Mouse (Mus musculus): ENCODE results near the gene Syt1.

The Syt1 gene

GRCm38 (mm10) chr10:108579396-108579795, 431.4 kb downstream of the Syt1 start:
- DNase-seq (ENCODE audit: low read depth, low spot score) = no peak

DNA sequence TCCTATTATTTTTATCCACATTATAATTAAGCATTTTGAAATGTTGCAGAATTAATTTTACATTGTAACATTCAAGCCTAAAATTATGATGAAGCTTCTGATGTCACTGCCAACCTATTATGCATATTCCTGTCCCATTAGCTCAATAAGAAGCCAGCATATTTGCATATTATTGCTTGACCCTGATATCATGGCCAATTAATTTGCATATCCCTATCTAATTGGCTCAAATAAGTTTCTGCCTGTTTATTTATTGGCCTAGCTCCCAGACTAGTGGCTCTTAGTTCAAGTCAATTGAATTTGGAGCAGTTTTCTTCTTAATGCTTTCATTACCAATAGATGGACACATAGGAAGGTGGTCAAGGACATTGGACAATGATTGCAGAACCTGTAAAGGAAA, 433.2 kb downstream of the Syt1 start:
- DNase-seq (ENCODE audit: low read depth, low spot score) = no peak

DNA sequence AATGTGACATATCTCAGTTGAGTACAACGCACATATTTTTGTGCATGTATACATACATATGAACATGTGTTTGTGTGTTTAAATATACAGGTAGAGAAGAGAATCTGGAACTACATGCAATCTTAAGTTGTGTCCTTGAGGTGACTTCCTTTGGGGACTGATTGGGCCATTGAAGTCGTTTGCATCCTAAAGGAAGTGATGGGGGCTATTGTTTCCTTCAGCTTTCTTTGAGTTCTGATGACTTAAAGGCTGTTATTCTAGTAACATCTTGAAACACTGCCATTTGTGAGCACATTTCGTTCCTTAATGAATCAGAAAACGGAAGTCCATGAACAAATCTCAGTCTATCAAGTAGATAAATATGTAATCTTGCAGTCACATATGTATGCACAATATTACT, 438.0 kb downstream of the Syt1 start:
- no peak for DNase-seq (ENCODE audit: low read depth, low spot score)

- DNase-seq (ENCODE audit: low read depth, low spot score) = no peak
Measured at GRCm38 (mm10) chr10:108571104-108571503, 439.7 kb downstream of the Syt1 start.

GRCm38 (mm10) chr10:108569568-108570139, 441.1 kb downstream of the Syt1 start:
- no peak for DNase-seq (ENCODE audit: low read depth, low spot score)

- no peak for DNase-seq (ENCODE audit: low read depth, low spot score)
Measured at GRCm38 (mm10) chr10:108568925-108569324, 441.9 kb downstream of the Syt1 start.

- DNase-seq (ENCODE audit: low read depth, low spot score) = no peak
Measured at GRCm38 (mm10) chr10:108568136-108568535, 442.6 kb downstream of the Syt1 start.

DNA sequence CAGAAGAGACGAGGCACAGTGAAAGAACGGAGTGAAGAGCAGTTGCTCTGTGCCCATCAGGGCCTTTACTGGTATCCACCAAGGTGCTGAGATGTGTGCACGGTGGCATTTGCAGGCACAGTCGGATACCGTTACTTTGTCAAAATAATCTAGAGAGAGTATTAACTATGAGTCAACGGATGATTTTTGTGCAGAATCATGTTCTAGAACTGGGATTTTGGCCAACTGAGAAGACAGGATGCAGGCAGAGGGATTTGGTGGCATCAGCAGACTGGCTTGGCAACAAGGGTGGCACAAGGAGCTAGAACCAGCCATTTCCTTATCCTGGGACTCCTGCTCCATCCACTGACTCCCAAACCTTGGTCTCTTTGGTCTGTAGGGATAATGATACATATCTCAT, 443.3 kb downstream of the Syt1 start:
- DNase-seq (ENCODE audit: low read depth, low spot score) = no peak

GRCm38 (mm10) chr10:108559607-108559908, 451.2 kb downstream of the Syt1 start:
- no peak for DNase-seq (ENCODE audit: low read depth, low spot score)

GRCm38 (mm10) chr10:108558812-108559606, 451.8 kb downstream of the Syt1 start:
- DNase-seq (ENCODE audit: low read depth, low spot score) = no peak

DNA sequence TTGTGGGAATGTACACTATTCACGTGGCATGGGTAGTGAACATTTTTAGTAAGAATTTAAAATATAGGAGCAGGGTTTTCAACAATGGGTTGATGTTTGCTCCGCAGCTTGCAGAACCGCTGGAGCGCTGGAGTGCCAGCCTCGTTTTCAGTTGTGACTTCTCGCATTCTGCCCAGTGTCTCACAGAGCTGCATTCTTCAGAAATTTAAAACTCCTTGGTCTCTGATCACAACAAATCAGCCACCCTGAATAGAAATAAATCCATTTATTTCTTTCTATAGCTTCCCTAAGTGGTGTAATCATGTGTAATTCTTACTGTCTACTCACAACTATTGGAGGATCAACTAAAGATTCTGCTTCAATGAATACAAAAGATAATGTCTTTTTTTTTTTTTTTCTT, 458.2 kb downstream of the Syt1 start:
- DNase-seq (ENCODE audit: low read depth, low spot score) = no peak

DNA sequence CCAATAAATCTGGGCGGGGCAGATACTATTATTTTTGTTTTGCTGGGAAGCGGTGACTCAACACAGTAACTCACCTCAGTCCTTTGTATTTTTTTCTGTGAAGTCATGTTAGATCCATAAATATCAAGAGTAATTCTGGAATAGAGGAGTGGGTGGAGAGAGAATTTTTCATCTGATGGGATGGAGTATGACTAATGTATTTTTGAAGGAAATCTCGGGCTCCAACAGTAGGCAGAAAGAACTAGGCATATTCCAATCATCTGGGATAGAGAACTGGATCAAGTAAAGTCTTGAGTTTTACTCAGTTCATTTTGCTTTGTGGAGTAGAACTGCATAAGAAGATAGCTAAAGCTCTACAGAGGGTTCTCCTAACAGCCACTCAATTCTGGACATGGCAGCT, 465.1 kb downstream of the Syt1 start:
- DNase-seq (ENCODE audit: low read depth, low spot score) = no peak

DNA sequence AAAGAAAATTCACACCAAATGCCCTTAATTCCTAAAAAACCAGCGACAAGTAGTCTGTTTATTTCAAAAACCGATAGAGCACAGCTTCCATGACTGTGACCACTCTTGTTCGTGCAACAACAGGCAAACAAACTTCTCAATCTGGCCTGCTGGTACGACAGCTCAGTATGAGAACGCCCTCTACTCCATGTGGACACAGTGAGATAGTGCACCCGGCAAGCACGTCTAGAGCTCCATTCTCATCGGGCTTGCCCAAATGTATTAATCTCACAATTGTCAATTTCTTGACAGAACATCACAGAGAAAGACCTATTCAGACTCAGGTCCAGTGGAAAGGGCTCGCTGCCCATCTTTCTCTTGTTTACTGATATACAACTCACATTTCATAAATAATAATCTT, 469.2 kb downstream of the Syt1 start:
- no peak for DNase-seq (ENCODE audit: low read depth, low spot score)

- peak; percentile 42 for DNase-seq (ENCODE audit: low read depth, low spot score)
Measured at GRCm38 (mm10) chr10:108538546-108538945, 472.2 kb downstream of the Syt1 start.

- DNase-seq (ENCODE audit: low read depth, low spot score) = peak; percentile 36
Measured at GRCm38 (mm10) chr10:108537641-108538040, 473.1 kb downstream of the Syt1 start.

GRCm38 (mm10) chr10:108535922-108536321, 474.9 kb downstream of the Syt1 start:
- no peak for DNase-seq (ENCODE audit: low read depth, low spot score)

- DNase-seq (ENCODE audit: low read depth, low spot score) = no peak
Measured at GRCm38 (mm10) chr10:108534112-108534511, 476.7 kb downstream of the Syt1 start.

- no peak for DNase-seq (ENCODE audit: low read depth, low spot score)
Measured at GRCm38 (mm10) chr10:108532916-108533315, 477.9 kb downstream of the Syt1 start.

- DNase-seq (ENCODE audit: low read depth, low spot score) = no peak
Measured at GRCm38 (mm10) chr10:108532283-108532682, 478.5 kb downstream of the Syt1 start.

GRCm38 (mm10) chr10:108531641-108532040, 479.1 kb downstream of the Syt1 start:
- no peak for DNase-seq (ENCODE audit: low read depth, low spot score)

DNA sequence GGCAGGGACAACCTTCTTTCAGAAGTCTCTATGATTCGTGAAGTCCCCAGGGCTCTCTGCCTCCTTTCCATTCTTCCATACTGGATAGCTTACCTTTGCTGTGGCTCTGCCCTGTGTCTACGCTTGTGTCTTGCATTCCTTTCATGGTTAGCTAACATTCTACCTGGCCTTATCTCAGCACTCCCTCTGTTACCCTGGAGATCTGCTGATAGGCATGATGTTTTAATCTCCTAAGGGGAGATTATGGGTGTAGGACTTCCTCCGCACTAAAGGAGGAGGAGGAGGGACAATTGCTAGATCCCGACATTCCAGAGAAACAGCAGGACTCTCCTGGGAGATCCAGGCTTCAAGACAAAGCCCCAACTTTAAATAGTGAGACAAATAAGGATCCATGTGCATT, 479.7 kb downstream of the Syt1 start:
- DNase-seq (ENCODE audit: low read depth, low spot score) = no peak

- no peak for DNase-seq (ENCODE audit: low read depth, low spot score)
Measured at GRCm38 (mm10) chr10:108528338-108528737, 482.4 kb downstream of the Syt1 start.

DNA sequence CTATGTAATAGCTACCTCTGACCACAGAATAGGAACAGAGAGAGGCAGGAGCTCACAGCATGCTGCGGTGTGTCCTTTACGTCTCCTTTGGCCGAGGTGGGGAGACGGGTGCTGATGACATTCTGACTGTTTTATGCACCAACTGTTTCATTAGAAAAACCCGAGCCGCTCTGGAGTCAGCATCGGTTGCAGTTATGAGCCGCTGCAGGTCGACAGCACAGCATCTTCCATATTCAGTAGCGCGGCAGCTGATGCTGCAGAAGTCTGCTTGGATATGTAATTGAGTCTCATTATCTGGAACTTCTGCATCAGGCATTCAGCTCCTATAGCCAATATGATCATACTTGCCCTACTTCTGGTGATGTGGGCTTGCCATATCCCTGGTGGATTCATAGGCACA, 485.3 kb downstream of the Syt1 start:
- no peak for DNase-seq (ENCODE audit: low read depth, low spot score)
